Mouse (Mus musculus) left cerebral cortex, adult 2 months (tissue): ENCODE data around the gene Plk5. TPM values are rescaled to one million over a fixed set of nuclear protein-coding genes. Genes with fewer than 3 reads are reported as not detected.

Source experiments
- DNase-seq, 2 experiments: peaks; one replicate each; pipeline ENCODE4 v3.0.0; 2021 to 2022; ENCODE audit warnings: low spot score in 2 of 2, mixed read lengths in 1 of 2; ENCODE audit errors: extremely low spot score in 1 of 2
- H3K27ac ChIP-seq: fragments of 200-600 bp; 2 replicates; pipeline ENCODE4 v1.8.1; 2022
- H3K4me3 ChIP-seq: fragments of 200-600 bp; 2 replicates; pipeline ENCODE4 v1.8.1; 2022
- CTCF ChIP-seq: fragments of 200-600 bp; IDR thresholded peaks from 2 replicates; pipeline ENCODE4 v1.8.1; 2022; ENCODE audit warnings: antibody characterized with exemption, mild to moderate bottlenecking, moderate library complexity
- intact Hi-C: fragments of 180-260 bp; cut with DNase I; formaldehyde crosslinking; loops from one replicate; pipeline ENCODE4 v1.15.1; 2025
- total RNA-seq, 2 experiments: library from RNA; stranded (reverse); gene quantifications; 2 replicates each; pipeline ENCODE4 v1.2.3; 2021

Gene Plk5
- total RNA-seq, 2 experiments from 2014 or later, result 27.3 to 37.9 TPM

GRCm38 (mm10) chr10:80347514-80347967 lies 8.7 kb upstream of the Plk5 start:
- TF ChIP-seq CTCF, result no peak
- H3K27ac ChIP-seq, result no peak overlapping the region
- H3K4me3 ChIP-seq, result peak overlapping the region; percentile 38
- DNase-seq, result no peak
- intact Hi-C loops, result no loop called here

GRCm38 (mm10) chr10:80348244-80348781 lies 7.9 kb upstream of the Plk5 start, which contains the start of gene Adamtsl5:
Adamtsl5 (minus strand) TSS chr10:80348412.
- 0 out of 2 replicates have a peak within 1 kb of the TSS, but pooled peaks have one; percentile 19 for H3K27ac ChIP-seq
- peak within 1 kb of the TSS; percentile 38 for H3K4me3 ChIP-seq
- DNase-seq, result no peak
- peak; percentile 64 for TF ChIP-seq CTCF
- intact Hi-C loops, result loop anchor here (2.0 kb wide), 1 partner anchor 56 kb away; the partner anchor contains the start of gene Rps15

GRCm38 (mm10) chr10:80348981-80349380 lies 7.3 kb upstream of the Plk5 start:
- TF ChIP-seq CTCF, result no peak
- H3K27ac ChIP-seq, result no peak overlapping the region
- H3K4me3 ChIP-seq, result no peak overlapping the region
- intact Hi-C loops, result loop anchor here (2.0 kb wide), 1 partner anchor 56 kb away; the partner anchor contains the start of gene Rps15
- no peak for DNase-seq

- DNase-seq, result peak; percentile 76 to 88
- peak; percentile 98 for TF ChIP-seq CTCF
- intact Hi-C loops, result loop anchor here (2.0 kb wide), 1 partner anchor 25 kb away; no protein-coding TSS in a partner anchor
- no peak overlapping the region for H3K4me3 ChIP-seq
- no peak overlapping the region for H3K27ac ChIP-seq
These were observed 6.0 kb upstream of the Plk5 start for GRCm38 (mm10) chr10:80350292-80350691.

- H3K4me3 ChIP-seq, result no peak overlapping the region
- no peak for DNase-seq
- H3K27ac ChIP-seq, result no peak overlapping the region
- no peak for TF ChIP-seq CTCF
- intact Hi-C loops, result loop anchor here (2.0 kb wide), 1 partner anchor 23 kb away; no protein-coding TSS in a partner anchor
These were observed 4.4 kb upstream of the Plk5 start for GRCm38 (mm10) chr10:80351896-80352295.

- Histone ChIP-seq H3K27ac (no peak overlapping the region), H3K4me3 (no peak overlapping the region)
- no peak for DNase-seq
- no peak for TF ChIP-seq CTCF
- intact Hi-C loops, result no loop called here
These were observed 3.5 kb upstream of the Plk5 start for GRCm38 (mm10) chr10:80352727-80353126.

GRCm38 (mm10) chr10:80355431-80355830 lies 828 bp upstream of the Plk5 start:
- no peak for DNase-seq
- no peak for TF ChIP-seq CTCF
- Histone ChIP-seq H3K4me3 (no peak overlapping the region), H3K27ac (peak overlapping the region; percentile 40)
- intact Hi-C loops, result no loop called here

GRCm38 (mm10) chr10:80356737-80357136 lies 478 bp downstream of the Plk5 start:
- Histone ChIP-seq H3K4me3 (peak overlapping the region; percentile 50), H3K27ac (peak overlapping the region; percentile 40; the same call in 1 of the 2 replicates)
- intact Hi-C loops, result loop anchor here (2.0 kb wide), 1 partner anchor 14 kb away; no protein-coding TSS in a partner anchor
- DNase-seq, result peak in 1 of 2 experiments; percentile 31
- no peak for TF ChIP-seq CTCF

- H3K4me3 ChIP-seq, result peak overlapping the region; percentile 50
- no peak for TF ChIP-seq CTCF
- DNase-seq, result no peak
- no peak overlapping the region for H3K27ac ChIP-seq
- intact Hi-C loops, result loop anchor here (2.0 kb wide), 1 partner anchor 13 kb away; no protein-coding TSS in a partner anchor
These were observed 1.1 kb downstream of the Plk5 start for GRCm38 (mm10) chr10:80357336-80357735.

- no peak for DNase-seq
- Histone ChIP-seq H3K27ac (no peak overlapping the region), H3K4me3 (0 out of 2 replicates have a peak overlapping the region, but pooled peaks have one; percentile 22)
- TF ChIP-seq CTCF, result no peak
- intact Hi-C loops, result loop anchor here (2.0 kb wide), 1 partner anchor 13 kb away; no protein-coding TSS in a partner anchor
These were observed 1.9 kb downstream of the Plk5 start for GRCm38 (mm10) chr10:80357994-80358639.

GRCm38 (mm10) chr10:80363734-80364133 lies 7.5 kb downstream of the Plk5 start:
- DNase-seq, result no peak
- intact Hi-C loops, result no loop called here
- no peak for TF ChIP-seq CTCF
- Histone ChIP-seq H3K4me3 (no peak overlapping the region), H3K27ac (no peak overlapping the region)

- DNase-seq, result no peak
- no peak for TF ChIP-seq CTCF
- no peak overlapping the region for H3K27ac ChIP-seq
- intact Hi-C loops, result no loop called here
- no peak overlapping the region for H3K4me3 ChIP-seq
These were observed 9.5 kb downstream of the Plk5 start for GRCm38 (mm10) chr10:80365736-80366135.
